ENCODE assay signal across 27 mouse cellular contexts in genomic region chr1:105150624-105151465, GRCm38 (mm10).
DNase-seq lines count a peak whose midpoint lies in the region; ATAC-seq and TF ChIP-seq lines count a peak whose summit lies in the region.
"Had no signal": no experiment of that assay in that cellular context is flagged by ENCODE, and none has a peak within 500 bp of the region (broad histone marks: within the 10 kb centered on the region; RNA-seq: fewer than 3 reads in every experiment).

No protein-coding gene starts in this region.

- H3K4me1 ChIP-seq in heart, postnatal 0 days (ENCODE audit: control insufficient read depth, insufficient read depth): no peaks in the 10 kb centered on the region
- H3K4me1 ChIP-seq in hindbrain, postnatal 0 days (ENCODE audit: insufficient read depth, low read length): no peaks in the 10 kb centered on the region
- H3K4me1 ChIP-seq: embryonic facial prominence, embryonic 15.5 days; forebrain, embryonic 15.5 days; heart, embryonic 10.5 days; heart, embryonic 15.5 days had no signal

- no peak for DNase-seq in heart, postnatal 0 days (ENCODE audit: low spot score)
- DNase-seq in heart, postnatal 4 days: no peak
- peak; percentile 2 for DNase-seq in retina, postnatal 1 day
- no peak for DNase-seq in retina, embryonic 14.5 days (ENCODE audit: low spot score)
- no peak for DNase-seq in hindbrain, postnatal 0 days (ENCODE audit: low spot score)
- DNase-seq in lung, postnatal 25 days (ENCODE audit: low spot score): no peak
- no peak for DNase-seq in kidney, adult 8-10 months
- DNase-seq in left cerebral cortex, postnatal 36 days (ENCODE audit: low spot score in 2 of 2): no peak
- DNase-seq: adrenal gland, postnatal 10 days; cerebellum, adult 11-12 months; cerebellum, adult 9-11 months; gastrocnemius, postnatal 25 days; heart, postnatal 36 days; kidney, adult 18-20 months; kidney, postnatal 4 days; liver; lung, adult 2 months; right cerebral cortex, adult 18-20 months; spleen, adult 18-20 months; thymus, postnatal 14 days had no signal

- TF ChIP-seq CTCF in heart, postnatal 0 days (IDR thresholded peaks at IDR 0.05; ENCODE audit: low read depth): no peak
- no peak for TF ChIP-seq CTCF in hindbrain, postnatal 0 days (IDR thresholded peaks at IDR 0.05; ENCODE audit: low read depth)

- no peak overlapping the region for H3K9ac ChIP-seq in heart, postnatal 0 days (replicated peaks; ENCODE audit: low read depth, low read length)
- no peak overlapping the region for H3K9ac ChIP-seq in hindbrain, postnatal 0 days (replicated peaks; ENCODE audit: low read length)
- H3K9ac ChIP-seq: embryonic facial prominence, embryonic 15.5 days; forebrain, embryonic 15.5 days; heart, embryonic 15.5 days; liver, embryonic 14.5 days had no signal

- H3K36me3 ChIP-seq in heart, postnatal 0 days (replicated peaks; ENCODE audit: control insufficient read depth, insufficient read depth, low read length): no peaks in the 10 kb centered on the region
- H3K36me3 ChIP-seq in hindbrain, postnatal 0 days (ENCODE audit: insufficient read depth, low read length): no peaks in the 10 kb centered on the region
- H3K36me3 ChIP-seq: embryonic facial prominence, embryonic 15.5 days; forebrain, embryonic 15.5 days; G1E; heart, embryonic 10.5 days; heart, embryonic 15.5 days had no signal

- intact Hi-C loops in left cerebral cortex, postnatal 36 days (cut with DNase I): no loop called here

- H3K27me3 ChIP-seq in heart, postnatal 0 days (ENCODE audit: control insufficient read depth, insufficient read depth, low read length): no peaks in the 10 kb centered on the region
- no peaks in the 10 kb centered on the region for H3K27me3 ChIP-seq in hindbrain, postnatal 0 days (ENCODE audit: insufficient read depth, low read length)
- H3K27me3 ChIP-seq: embryonic facial prominence, embryonic 15.5 days; forebrain, embryonic 15.5 days; heart, embryonic 15.5 days had no signal

- TF ChIP-seq EP300 in heart, postnatal 0 days (IDR thresholded peaks at IDR 0.05; ENCODE audit: low read depth): no peak

- no peaks in the 10 kb centered on the region for H3K9me3 ChIP-seq in heart, postnatal 0 days (replicated peaks; ENCODE audit: control insufficient read depth, low read length)
- no peaks in the 10 kb centered on the region for H3K9me3 ChIP-seq in hindbrain, postnatal 0 days (ENCODE audit: low read length)
- H3K9me3 ChIP-seq: embryonic facial prominence, embryonic 15.5 days; forebrain, embryonic 15.5 days; heart, embryonic 10.5 days; heart, embryonic 15.5 days had no signal

- no peak overlapping the region for H3K4me3 ChIP-seq in heart, postnatal 0 days (ENCODE audit: low read depth, low read length)
- no peak overlapping the region for H3K4me3 ChIP-seq in hindbrain, postnatal 0 days (ENCODE audit: low read length)
- H3K4me3 ChIP-seq: embryonic facial prominence, embryonic 15.5 days; forebrain, embryonic 15.5 days; heart, embryonic 10.5 days; heart, embryonic 15.5 days had no signal

- no peak; the same call in 1 of the 2 replicates for ATAC-seq in heart, postnatal 0 days (ENCODE audit: insufficient read depth, low read depth)
- ATAC-seq in hindbrain, postnatal 0 days: peak; percentile 40; the same call in 1 of the 2 replicates
- ATAC-seq: forebrain, embryonic 15.5 days had no signal

- 77% methylated on average over 12 of the region's 12 CpGs for WGBS in heart, postnatal 0 days
- WGBS in hindbrain, postnatal 0 days: 66% methylated on average over 12 of the region's 12 CpGs

- H3K4me2 ChIP-seq in heart, postnatal 0 days (ENCODE audit: low read depth, low read length): no peak overlapping the region
- H3K4me2 ChIP-seq in hindbrain, postnatal 0 days (ENCODE audit: low read depth, low read length): no peak overlapping the region
- H3K4me2 ChIP-seq: embryonic facial prominence, embryonic 15.5 days; forebrain, embryonic 15.5 days; heart, embryonic 15.5 days had no signal

- 0 out of 2 replicates have a peak overlapping the region, but pooled peaks have one; percentile 13 for H3K27ac ChIP-seq in heart, postnatal 0 days (ENCODE audit: low read depth)
- no peak overlapping the region for H3K27ac ChIP-seq in hindbrain, postnatal 0 days
- H3K27ac ChIP-seq: embryonic facial prominence, embryonic 15.5 days; forebrain, embryonic 15.5 days; heart, embryonic 10.5 days; heart, embryonic 15.5 days; kidney, postnatal 0 days; liver, embryonic 14.5 days had no signal
